Mouse (Mus musculus) limb, embryonic 14.5 days (tissue): Measurements from ENCODE around the gene Limk2. TPM values are rescaled to one million over a fixed set of nuclear protein-coding genes. Genes with fewer than 3 reads are reported as not detected.

ENCODE experiments used
- ATAC-seq: fragments of 200-750 bp; cut with Nextera tagmentation; 2 replicates; pipeline ENCODE4 v1.8.0; 2017; ENCODE audit warnings: low read depth, moderate number of reproducible peaks, moderate TSS enrichment; ENCODE audit not compliant: low FRiP score
- DNase-seq: peaks from one replicate; pipeline ENCODE4 v3.0.0-alpha.2; 2015; ENCODE audit warnings: low spot score
- H3K27ac ChIP-seq: fragments of 300-500 bp; sonication (generic); replicated peaks from 2 replicates; pipeline ENCODE4 v1.5.1; 2014; ENCODE audit warnings: low read depth, mild to moderate bottlenecking, low read length, moderate library complexity, mixed read lengths
- H3K27me3 ChIP-seq: fragments of 300-500 bp; sonication (generic); 2 replicates; pipeline ENCODE4 v1.6.1; 2014; ENCODE audit warnings: low read length, mixed read lengths; ENCODE audit not compliant: control insufficient read depth, insufficient read depth
- H3K36me3 ChIP-seq: fragments of 300-500 bp; sonication (generic); 2 replicates; pipeline ENCODE4 v1.6.1; 2014; ENCODE audit warnings: mild to moderate bottlenecking, low read length, moderate library complexity, mixed read lengths; ENCODE audit not compliant: control insufficient read depth, insufficient read depth
- H3K4me1 ChIP-seq: fragments of 300-500 bp; sonication (generic); 2 replicates; pipeline ENCODE4 v1.6.1; 2014; ENCODE audit warnings: antibody characterized with exemption, low read length, mixed read lengths; ENCODE audit not compliant: control insufficient read depth, insufficient read depth
- H3K4me2 ChIP-seq: fragments of 300-500 bp; sonication (generic); replicated peaks from 2 replicates; pipeline ENCODE4 v1.6.1; 2014; ENCODE audit warnings: low read depth, mild to moderate bottlenecking, low read length, moderate library complexity; ENCODE audit not compliant: severe bottlenecking
- H3K4me3 ChIP-seq: fragments of 300-500 bp; sonication (generic); replicated peaks from 2 replicates; pipeline ENCODE4 v1.5.1; 2014; ENCODE audit warnings: low read length
- H3K9ac ChIP-seq: fragments of 300-500 bp; sonication (generic); 2 replicates; pipeline ENCODE4 v1.6.1; 2014; ENCODE audit warnings: mild to moderate bottlenecking, low read depth, low read length, moderate library complexity; ENCODE audit not compliant: severe bottlenecking
- H3K9me3 ChIP-seq: fragments of 300-500 bp; sonication (generic); 2 replicates; pipeline ENCODE4 v1.6.1; 2016; ENCODE audit warnings: low read length; ENCODE audit not compliant: control insufficient read depth
- POLR2A ChIP-seq: fragments of 200-500 bp; IDR thresholded peaks from 2 replicates; pipeline ENCODE4 v1.8.0; 2012; ENCODE audit warnings: inconsistent platforms, mild to moderate bottlenecking, moderate library complexity, borderline replicate concordance; ENCODE audit not compliant: insufficient read depth, insufficient read length; ENCODE audit errors: extremely low read depth
- WGBS: fragments of 180-500 bp; shearing (Covaris S2); extraction: QIAGEN DNeasy Blood & Tissue Kit; methylation state at CpG from one replicate; pipeline ENCODE4 v1.1.7; 2014; 5-methylcytosine and 5-hydroxymethylcytosine counted together
- polyA plus RNA-seq, 2 experiments: library from polyadenylated mRNA; depleted of rRNA in 1 of 2; stranded (reverse) in 1 of 2; unstranded in 1 of 2; fragments of >200 nt; fragmentation: Nextera tagmentation in 1 of 2; extraction: Ambion mirVana in 1 of 2; gene quantifications; 2 replicates each; pipeline versions ENCODE4 v1.2.1 to v1.2.3; 2012 to 2014

The Limk2 gene
- polyA plus RNA-seq, 2 experiments: 91.1 to 93.5 TPM

- Histone ChIP-seq H3K9me3 (no peaks in the 10 kb centered on the region), H3K4me3 (peak overlapping the region; percentile 88), H3K9ac (peak overlapping the region; percentile 82), H3K36me3 (peaks cover 7% of the 10 kb centered on the region; the same call in 1 of the 2 replicates), H3K27me3 (no peaks in the 10 kb centered on the region), H3K4me1 (peaks cover 17% of the 10 kb centered on the region), H3K27ac (peak overlapping the region; percentile 84), H3K4me2 (peak overlapping the region; percentile 67)
- 0% methylated on average over 9 of the region's 9 CpGs for WGBS
- TF ChIP-seq POLR2A: no peak
- ATAC-seq: 0 out of 2 replicates have a peak, but pooled peaks have one; percentile 13
- peak; percentile 31 for DNase-seq
These were observed 43.8 kb upstream of the Limk2 start for GRCm38 (mm10) chr11:3452769-3453168.

- peaks cover 7% of the 10 kb centered on the region; the same call in 1 of the 2 replicates for H3K36me3 ChIP-seq
These were observed 43.2 kb upstream of the Limk2 start, which contains the start of gene Rnf185 for GRCm38 (mm10) chr11:3452167-3452639. Gene Rnf185 (minus strand): TSS chr11:3452363.

GRCm38 (mm10) chr11:3451701-3452163 lies 42.7 kb upstream of the Limk2 start:
- H3K27ac ChIP-seq: peak overlapping the region; percentile 84
- no peaks in the 10 kb centered on the region for H3K9me3 ChIP-seq
- H3K27me3 ChIP-seq: no peaks in the 10 kb centered on the region
- no peak for DNase-seq
- no peak for TF ChIP-seq POLR2A
- H3K4me2 ChIP-seq: peak overlapping the region; percentile 89
- peak; percentile 13 for ATAC-seq
- H3K4me3 ChIP-seq: peak overlapping the region; percentile 88
- WGBS: under 1% methylated on average over 20 of the region's 20 CpGs
- H3K4me1 ChIP-seq: peaks cover 17% of the 10 kb centered on the region
- H3K36me3 ChIP-seq: peaks cover 7% of the 10 kb centered on the region; the same call in 1 of the 2 replicates
- H3K9ac ChIP-seq: peak overlapping the region; percentile 82

More at GRCm38 (mm10) chr11:3452167-3452639, 43.2 kb upstream of the Limk2 start, which contains the start of gene Rnf185:
- DNase-seq (peak; percentile 99), ATAC-seq (peak; percentile 96)
- H3K9me3 ChIP-seq: no peaks in the 10 kb centered on the region
- no peak for TF ChIP-seq POLR2A
- H3K4me3 ChIP-seq: peak within 1 kb of the TSS; percentile 88
- H3K4me1 ChIP-seq: peaks cover 17% of the 10 kb centered on the region
- 5% methylated on average over 42 of the region's 45 CpGs for WGBS
- H3K27me3 ChIP-seq: no peaks in the 10 kb centered on the region
- H3K4me2 ChIP-seq: peak within 1 kb of the TSS; percentile 89
- H3K27ac ChIP-seq: peak within 1 kb of the TSS; percentile 84
- peak within 1 kb of the TSS; percentile 82 for H3K9ac ChIP-seq

GRCm38 (mm10) chr11:3444875-3445274 lies 35.9 kb upstream of the Limk2 start:
- Histone ChIP-seq H3K4me1 (no peaks in the 10 kb centered on the region), H3K9ac (no peak overlapping the region), H3K4me2 (no peak overlapping the region), H3K36me3 (no peaks in the 10 kb centered on the region), H3K4me3 (no peak overlapping the region), H3K27me3 (no peaks in the 10 kb centered on the region), H3K27ac (no peak overlapping the region), H3K9me3 (no peaks in the 10 kb centered on the region)
- DNase-seq (no peak), ATAC-seq (no peak)
- no peak for TF ChIP-seq POLR2A
- 83% methylated on average over 8 of the region's 8 CpGs for WGBS

GRCm38 (mm10) chr11:3443091-3443490 lies 34.1 kb upstream of the Limk2 start:
- no peaks in the 10 kb centered on the region for H3K4me1 ChIP-seq
- DNase-seq (no peak), ATAC-seq (no peak)
- H3K27me3 ChIP-seq: no peaks in the 10 kb centered on the region
- H3K4me2 ChIP-seq: no peak overlapping the region
- no peak overlapping the region for H3K9ac ChIP-seq
- WGBS: 95% methylated on average over 2 of the region's 2 CpGs
- TF ChIP-seq POLR2A: no peak
- no peak overlapping the region for H3K27ac ChIP-seq
- H3K36me3 ChIP-seq: no peaks in the 10 kb centered on the region
- no peak overlapping the region for H3K4me3 ChIP-seq
- H3K9me3 ChIP-seq: no peaks in the 10 kb centered on the region
